Mouse (Mus musculus) heart, postnatal 0 days (tissue): ENCODE measurements around the gene Pepd. TPM values are rescaled to one million over a fixed set of nuclear protein-coding genes. Genes with fewer than 3 reads are reported as not detected.

Experiments used
- ATAC-seq: fragments of 200-750 bp; cut with Nextera tagmentation; 2 replicates; pipeline ENCODE4 v1.8.0; 2017; ENCODE audit warnings: low read depth, moderate number of reproducible peaks, moderate library complexity; ENCODE audit not compliant: insufficient read depth
- DNase-seq: peaks from one replicate; pipeline ENCODE4 v3.0.0-alpha.2; 2016; ENCODE audit warnings: low spot score
- H3K27ac ChIP-seq: fragments of 300-500 bp; sonication (generic); 2 replicates; pipeline ENCODE4 v1.5.1; 2014; ENCODE audit warnings: low read depth, mild to moderate bottlenecking
- H3K27me3 ChIP-seq: fragments of 300-500 bp; sonication (generic); 2 replicates; pipeline ENCODE4 v1.6.1; 2014; ENCODE audit warnings: low read length, mixed read lengths; ENCODE audit not compliant: control insufficient read depth, insufficient read depth
- H3K36me3 ChIP-seq: fragments of 300-500 bp; sonication (generic); replicated peaks from 2 replicates; pipeline ENCODE4 v1.6.1; 2014; ENCODE audit warnings: low read length, mixed read lengths; ENCODE audit not compliant: control insufficient read depth, insufficient read depth
- H3K4me1 ChIP-seq: fragments of 300-500 bp; sonication (generic); 2 replicates; pipeline ENCODE4 v1.6.1; 2014; ENCODE audit warnings: antibody characterized with exemption; ENCODE audit not compliant: control insufficient read depth, insufficient read depth
- H3K4me2 ChIP-seq: fragments of 300-500 bp; sonication (generic); 2 replicates; pipeline ENCODE4 v1.6.1; 2014; ENCODE audit warnings: low read depth, mild to moderate bottlenecking, low read length, moderate library complexity
- H3K4me3 ChIP-seq: fragments of 300-500 bp; sonication (generic); 2 replicates; pipeline ENCODE4 v1.5.1; 2014; ENCODE audit warnings: low read depth, low read length
- H3K9ac ChIP-seq: fragments of 300-500 bp; sonication (generic); replicated peaks from 2 replicates; pipeline ENCODE4 v1.6.1; 2014; ENCODE audit warnings: low read depth, low read length, mixed read lengths
- H3K9me3 ChIP-seq: fragments of 300-500 bp; sonication (generic); replicated peaks from 2 replicates; pipeline ENCODE4 v1.6.1; 2016; ENCODE audit warnings: low read length; ENCODE audit not compliant: control insufficient read depth
- CTCF ChIP-seq: IDR thresholded peaks from 2 replicates; pipeline ENCODE4 v1.5.1; 2016; ENCODE audit warnings: antibody characterized with exemption, control low read depth, low read depth
- EP300 ChIP-seq: IDR thresholded peaks from 2 replicates; pipeline ENCODE4 v1.6.1; 2016; ENCODE audit warnings: antibody characterized with exemption, low read depth
- WGBS: fragments of 180-500 bp; shearing (Covaris S2); extraction: QIAGEN DNeasy Blood & Tissue Kit; methylation state at CpG from one replicate; pipeline ENCODE4 v1.1.7; 2014; 5-methylcytosine and 5-hydroxymethylcytosine counted together
- polyA plus RNA-seq: library from polyadenylated mRNA; unstranded; fragments of >200 nt; fragmentation: Nextera tagmentation; extraction: Ambion mirVana; gene quantifications from 2 replicates; pipeline ENCODE4 v1.2.1, GENCODE M21; 2015
- total RNA-seq: library from RNA; depleted of rRNA; stranded (reverse); fragments of >200 nt; gene quantifications from 2 replicates; pipeline ENCODE4 v1.2.3, GENCODE M21; 2014; ENCODE audit warnings: low replicate concordance

Pepd gene
- total and polyA plus RNA-seq, 2 experiments from 2014 or later, result 37.1 to 43.0 TPM

- DNase-seq, result no peak
- WGBS, result 76% methylated on average over 4 of the region's 4 CpGs
- Histone ChIP-seq H3K9me3 (no peaks in the 10 kb centered on the region), H3K4me1 (peaks cover 11% of the 10 kb centered on the region; the same call in 1 of the 2 replicates), H3K27ac (no peak overlapping the region), H3K9ac (no peak overlapping the region), H3K4me3 (no peak overlapping the region), H3K36me3 (no peaks in the 10 kb centered on the region), H3K27me3 (no peaks in the 10 kb centered on the region), H3K4me2 (no peak overlapping the region)
- TF ChIP-seq CTCF (no peak), EP300 (no peak)
- no peak; the same call in none of the 2 replicates for ATAC-seq
These were observed 71.7 kb downstream of the Pepd start for GRCm38 (mm10) chr7:34983702-34984475.

DNA sequence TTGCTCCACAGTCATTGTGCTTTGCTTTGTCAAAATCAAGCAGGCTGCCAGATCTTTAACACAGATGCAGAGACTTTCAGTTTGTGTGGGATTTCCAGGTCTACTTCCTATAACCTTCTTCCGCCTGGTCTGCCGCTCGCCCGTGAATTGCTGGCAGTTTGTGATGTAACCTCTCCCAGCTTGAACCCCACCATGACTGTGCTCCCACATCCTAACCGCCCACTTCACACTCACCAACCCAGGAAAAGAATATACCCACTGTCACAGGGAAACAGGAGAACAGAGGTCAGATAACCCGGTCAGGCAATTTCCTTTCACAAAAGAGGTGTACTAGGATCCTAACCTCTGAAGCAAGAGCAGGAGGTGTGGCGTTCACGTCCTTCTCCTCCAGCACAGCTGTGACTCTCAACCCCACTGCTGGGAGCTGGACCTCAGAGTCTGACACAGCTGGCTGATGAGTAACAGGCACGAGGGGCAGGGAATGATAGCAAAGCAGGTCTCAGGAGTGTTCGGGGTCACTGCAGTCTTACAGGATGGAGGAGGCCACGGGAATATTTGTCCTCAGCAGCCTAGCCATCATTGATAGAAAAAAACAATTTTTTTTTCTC is 72.5 kb downstream of the Pepd start:
- 28% methylated on average over 11 of the region's 11 CpGs for WGBS
- no peaks in the 10 kb centered on the region for H3K27me3 ChIP-seq
- no peaks in the 10 kb centered on the region for H3K36me3 ChIP-seq
- no peak overlapping the region for H3K4me3 ChIP-seq
- no peak for ATAC-seq
- peaks cover 11% of the 10 kb centered on the region; the same call in 1 of the 2 replicates for H3K4me1 ChIP-seq
- H3K9me3 ChIP-seq, result no peaks in the 10 kb centered on the region
- H3K9ac ChIP-seq, result no peak overlapping the region
- H3K27ac ChIP-seq, result no peak overlapping the region
- DNase-seq, result peak; percentile 17
- no peak for TF ChIP-seq EP300
- TF ChIP-seq CTCF, result no peak
- no peak overlapping the region for H3K4me2 ChIP-seq

DNA sequence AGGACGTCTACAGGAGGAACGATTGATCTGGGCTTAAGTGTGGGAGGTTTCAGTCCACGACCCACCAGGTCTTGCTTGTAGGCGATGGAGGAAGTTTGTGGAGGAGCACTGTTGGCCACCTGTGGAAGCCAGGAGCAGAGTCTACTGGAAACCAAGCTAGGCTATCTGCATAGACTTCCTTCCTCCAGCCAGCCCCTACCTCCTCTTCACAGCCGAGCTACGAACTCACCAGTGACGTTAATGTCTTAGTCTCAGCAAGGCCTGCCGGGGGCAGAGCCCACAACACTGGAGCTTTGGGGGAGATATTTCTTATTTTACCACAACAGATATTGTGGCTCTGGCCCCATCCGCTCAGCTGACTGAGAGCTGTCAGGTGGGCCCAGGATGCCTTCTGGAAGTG is 73.0 kb downstream of the Pepd start:
- Histone ChIP-seq H3K27me3 (no peaks in the 10 kb centered on the region), H3K9ac (no peak overlapping the region), H3K36me3 (no peaks in the 10 kb centered on the region), H3K27ac (no peak overlapping the region), H3K9me3 (no peaks in the 10 kb centered on the region), H3K4me1 (peaks cover 11% of the 10 kb centered on the region; the same call in 1 of the 2 replicates), H3K4me2 (no peak overlapping the region), H3K4me3 (no peak overlapping the region)
- no peak for TF ChIP-seq CTCF
- no peak for TF ChIP-seq EP300
- DNase-seq (no peak), ATAC-seq (no peak)
- 50% methylated on average over 9 of the region's 9 CpGs for WGBS

- no peaks in the 10 kb centered on the region for H3K27me3 ChIP-seq
- TF ChIP-seq EP300 (no peak), CTCF (no peak)
- H3K36me3 ChIP-seq, result no peaks in the 10 kb centered on the region
- ATAC-seq, result no peak
- H3K9ac ChIP-seq, result no peak overlapping the region
- no peak for DNase-seq
- H3K4me2 ChIP-seq, result no peak overlapping the region
- H3K27ac ChIP-seq, result no peak overlapping the region
- H3K4me3 ChIP-seq, result no peak overlapping the region
- peaks cover 11% of the 10 kb centered on the region; the same call in 1 of the 2 replicates for H3K4me1 ChIP-seq
- no peaks in the 10 kb centered on the region for H3K9me3 ChIP-seq
These were observed 73.5 kb downstream of the Pepd start for GRCm38 (mm10) chr7:34985646-34986045.

- Histone ChIP-seq H3K9me3 (no peaks in the 10 kb centered on the region), H3K27me3 (no peaks in the 10 kb centered on the region), H3K4me2 (no peak overlapping the region), H3K9ac (no peak overlapping the region), H3K4me1 (peaks cover 11% of the 10 kb centered on the region; the same call in 1 of the 2 replicates), H3K36me3 (no peaks in the 10 kb centered on the region), H3K4me3 (no peak overlapping the region), H3K27ac (no peak overlapping the region)
- DNase-seq, result no peak
- no peak for TF ChIP-seq EP300
- no peak for TF ChIP-seq CTCF
- WGBS, result 58% methylated on average over 7 of the region's 7 CpGs
- ATAC-seq, result no peak
These were observed 74.5 kb downstream of the Pepd start for GRCm38 (mm10) chr7:34986575-34987150.
